Mouse (Mus musculus): ENCODE results near the gene Rars2.

- no peak for TF ChIP-seq CTCF (IDR thresholded peaks at IDR 0.05; ENCODE audit: extremely low read depth, insufficient read depth, low read length)
- no peak for TF ChIP-seq POLR2A (IDR thresholded peaks at IDR 0.05; ENCODE audit: extremely low read depth, insufficient read depth, low read length)
Measured at GRCm38 (mm10) chr4:34606658-34607057, 8.1 kb upstream of the Rars2 start.

Measured in cortical plate, adult 2 months (tissue).